Mouse (Mus musculus) c-Kit-negative CD71-positive TER-119-positive erythroid progenitor cells, embryonic 14.5 days (primary cell): ENCODE data around the gene Hand2.

ENCODE experiments used
- DNase-seq: peaks from one replicate; pipeline ENCODE4 v3.0.0-alpha.2; 2013; ENCODE audit warnings: low read depth, low spot score

The Hand2 gene

DNA sequence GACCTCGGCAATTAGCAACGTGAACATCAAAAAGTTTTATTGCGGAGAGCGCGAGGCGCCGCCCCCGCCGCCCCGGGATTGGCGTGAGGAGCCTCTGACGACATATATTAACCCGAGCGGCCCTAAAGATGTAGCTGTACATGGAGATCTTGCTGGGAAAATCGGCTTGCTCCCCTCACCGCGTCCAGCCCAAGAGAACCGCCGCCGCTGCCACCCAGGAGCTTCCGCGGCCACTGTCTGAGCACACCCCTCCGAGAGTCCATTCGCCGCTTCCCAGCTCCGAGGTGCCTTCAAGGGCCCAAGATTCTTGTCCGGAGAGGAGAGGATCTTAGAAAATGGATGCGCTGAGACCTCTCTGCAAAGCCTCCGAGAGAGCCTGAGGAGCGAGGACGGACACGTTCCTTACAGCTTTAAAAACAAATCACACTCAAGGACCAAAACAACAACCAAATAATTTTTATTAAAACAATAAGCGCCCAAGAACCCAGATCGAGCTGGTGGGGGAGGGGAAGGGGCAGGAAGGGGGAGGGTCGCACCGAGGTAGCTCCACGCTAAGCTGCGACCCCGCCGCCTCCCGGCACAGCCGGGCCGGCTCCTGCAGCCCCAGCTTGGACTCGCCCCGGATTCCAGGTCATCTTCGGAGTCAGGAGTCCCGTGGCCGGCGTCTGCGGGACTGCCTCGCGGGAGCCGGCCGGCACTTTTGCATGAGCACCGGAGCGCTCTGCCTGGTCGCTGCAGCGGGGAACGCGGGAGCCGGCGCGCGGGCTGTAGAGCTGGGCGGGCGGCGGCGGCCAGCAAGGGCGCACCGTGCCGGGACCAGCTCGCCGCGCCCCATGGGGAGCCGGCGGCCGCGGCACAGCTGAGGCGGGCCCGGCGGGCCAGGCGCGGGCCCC, at the start of gene Hand2:
Gene Hand2 (plus strand): TSS at position 133 of the 893 bp plus-strand sequence.
- no peak for DNase-seq

DNA sequence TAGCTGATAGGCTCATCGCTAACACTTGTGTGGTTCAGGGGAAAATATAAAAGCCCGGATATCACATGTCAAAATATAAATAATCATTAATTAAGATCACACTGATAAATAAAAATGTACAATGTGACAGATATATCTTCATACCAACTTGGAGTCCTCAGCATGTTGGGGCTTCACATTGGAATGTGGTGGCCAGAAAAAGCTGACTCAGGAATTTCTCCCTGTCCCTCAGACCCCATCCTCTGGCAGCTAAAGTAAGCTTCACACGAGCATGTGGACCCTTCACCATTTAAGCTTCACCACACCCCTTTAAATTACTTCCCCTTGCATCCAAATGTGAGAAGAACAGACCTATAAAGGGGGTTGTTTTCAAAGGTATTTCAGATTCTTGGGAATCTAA, 47.7 kb upstream of the Hand2 start:
- DNase-seq: no peak

DNA sequence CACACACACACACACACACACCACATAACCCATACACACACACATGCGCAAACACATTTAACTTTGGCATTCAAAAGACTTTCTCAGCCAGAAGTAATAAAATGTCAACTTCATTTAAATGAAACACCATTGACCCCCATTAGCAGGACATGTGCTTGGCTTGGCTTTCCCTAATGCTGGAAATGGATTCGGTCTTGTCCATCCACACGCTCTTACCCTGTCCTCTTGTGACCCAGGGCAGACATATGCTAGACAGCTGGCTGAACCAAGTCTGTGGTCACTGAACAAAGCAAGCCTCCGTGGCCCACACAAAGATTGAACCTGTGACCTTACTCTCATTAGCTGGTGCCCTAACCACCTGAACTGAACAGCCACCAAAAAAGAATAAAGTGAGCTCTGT, 27.3 kb upstream of the Hand2 start:
- DNase-seq: no peak

DNA sequence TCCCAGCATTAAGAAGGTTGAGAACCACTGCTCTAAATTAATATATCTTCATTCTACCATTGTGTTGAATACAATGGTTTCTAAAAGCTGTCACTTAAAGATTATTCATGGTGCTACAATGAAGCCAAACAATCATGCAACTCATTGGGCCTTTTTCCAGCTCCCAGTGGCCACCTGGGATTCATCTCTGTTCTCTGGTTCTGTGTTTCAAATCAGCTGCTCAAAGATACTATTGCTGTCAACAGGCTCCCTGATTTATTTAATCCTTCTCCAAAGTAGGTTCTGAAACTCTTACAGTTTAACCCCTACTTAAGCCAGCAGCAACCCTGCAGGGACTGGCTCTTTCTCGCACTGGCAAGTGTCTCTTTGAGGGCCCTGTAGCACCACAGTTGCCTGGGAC, 17.3 kb upstream of the Hand2 start:
- no peak for DNase-seq

DNA sequence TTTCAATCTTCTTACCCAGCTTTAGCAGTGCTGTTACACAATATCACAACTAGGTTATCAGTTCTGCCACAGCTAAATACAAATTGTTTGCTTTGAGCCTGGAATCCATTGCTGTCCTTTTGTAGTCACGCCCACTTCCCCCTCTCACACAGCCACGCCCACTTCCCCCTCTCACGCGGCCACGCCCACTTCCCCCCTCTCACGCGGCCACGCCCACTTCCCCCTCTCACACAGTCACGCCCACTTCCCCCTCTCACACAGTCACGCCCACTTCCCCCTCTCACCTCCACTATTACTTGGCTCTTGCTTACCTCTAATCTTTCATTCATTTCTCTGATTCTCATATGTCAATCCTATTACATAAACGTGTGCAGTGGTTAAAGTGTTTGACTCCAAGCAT, 15.8 kb upstream of the Hand2 start:
- DNase-seq: no peak

DNA sequence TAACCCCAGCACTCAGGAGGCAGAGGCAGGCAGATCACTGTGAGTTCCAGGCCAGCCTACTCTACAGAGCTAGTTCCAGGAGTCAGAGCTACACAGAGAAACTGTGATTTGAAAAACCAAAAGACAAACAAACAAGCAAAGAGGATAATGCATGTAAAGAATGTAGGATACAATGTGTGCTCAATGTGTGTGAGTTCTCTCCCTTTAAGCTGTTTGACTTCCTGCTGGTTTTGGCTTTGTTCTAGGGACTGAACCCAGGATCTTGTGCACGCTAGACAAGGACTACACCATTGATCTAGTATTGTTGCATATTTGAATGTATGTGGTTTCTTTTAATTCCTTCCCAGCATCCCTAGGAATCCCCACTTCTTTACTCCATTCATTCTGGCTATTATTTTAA, 14.3 kb upstream of the Hand2 start:
- no peak for DNase-seq

DNA sequence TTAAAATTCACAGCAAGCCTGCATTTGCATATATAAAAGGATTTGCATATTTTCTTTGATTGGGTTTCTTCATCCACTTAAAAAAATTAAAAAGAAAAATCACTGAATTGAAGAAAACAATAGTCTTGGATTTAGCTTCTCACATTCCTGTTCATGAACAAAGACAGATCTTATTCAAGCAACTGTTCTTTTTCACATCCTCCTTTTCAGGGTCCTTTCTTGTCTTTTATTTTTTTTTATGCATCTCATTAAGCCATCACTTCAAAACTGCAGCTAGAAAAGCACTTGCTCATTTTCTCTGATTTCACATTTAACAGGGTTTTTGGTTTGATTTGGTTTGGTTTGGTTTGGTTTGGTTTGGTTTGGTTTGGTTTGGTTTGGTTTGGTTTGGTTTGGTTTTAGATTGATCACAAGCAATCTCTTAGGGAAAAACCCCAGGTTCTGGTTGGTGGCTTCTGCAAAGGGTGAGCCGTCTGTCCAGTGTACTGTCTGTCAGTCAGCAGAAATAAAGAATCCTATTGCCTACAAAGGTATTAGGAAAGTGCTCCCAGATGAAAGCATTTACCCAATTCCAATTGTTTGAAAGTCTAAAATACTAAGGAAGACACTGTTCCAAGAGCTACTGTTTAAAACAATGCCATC, 10.8 kb upstream of the Hand2 start:
- no peak for DNase-seq

DNA sequence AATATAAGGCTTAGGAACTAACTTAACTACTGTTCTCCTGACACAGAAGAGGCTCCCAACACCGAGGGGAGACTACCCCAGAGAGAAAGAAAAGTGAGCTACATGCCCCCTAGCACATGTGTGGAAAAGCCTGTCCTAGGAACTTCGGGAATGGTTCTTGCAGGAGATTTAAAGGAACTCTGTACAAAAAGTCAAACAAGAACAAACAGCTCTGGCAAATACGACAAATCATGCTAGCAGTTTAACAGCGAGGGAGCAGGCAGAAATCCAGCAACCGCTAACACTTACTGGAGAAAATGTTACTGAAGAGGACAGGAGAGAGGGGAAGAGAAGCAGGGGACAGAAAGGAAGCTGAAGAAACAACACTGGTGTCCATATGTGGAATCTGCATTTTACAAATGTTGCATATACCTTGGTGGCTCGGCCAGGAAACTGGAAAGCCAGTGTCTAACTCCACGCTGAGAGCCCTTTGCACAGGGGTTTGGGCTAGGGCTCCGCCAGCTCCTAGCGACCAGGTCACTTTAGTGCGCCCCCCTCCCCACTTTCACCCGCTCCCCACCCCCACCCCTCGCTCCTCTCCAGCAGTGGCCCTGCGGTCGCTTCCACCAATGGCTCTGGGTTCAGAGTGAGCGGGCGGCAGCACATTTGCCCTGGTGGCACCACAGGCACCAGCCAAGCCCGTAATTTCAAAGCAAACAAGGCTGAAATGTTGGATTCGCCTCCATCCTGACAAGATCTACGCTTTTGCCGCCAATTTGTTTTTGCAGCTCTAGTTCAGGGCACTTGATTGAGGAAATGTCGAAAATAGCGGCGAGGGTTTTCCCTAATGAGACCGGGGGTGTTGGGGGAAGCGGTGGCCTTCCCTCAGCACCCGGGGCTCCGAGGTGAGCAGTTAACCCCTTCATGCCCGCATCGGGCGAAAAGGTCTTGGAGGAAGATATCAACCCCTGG, 8.5 kb upstream of the Hand2 start:
- no peak for DNase-seq

DNA sequence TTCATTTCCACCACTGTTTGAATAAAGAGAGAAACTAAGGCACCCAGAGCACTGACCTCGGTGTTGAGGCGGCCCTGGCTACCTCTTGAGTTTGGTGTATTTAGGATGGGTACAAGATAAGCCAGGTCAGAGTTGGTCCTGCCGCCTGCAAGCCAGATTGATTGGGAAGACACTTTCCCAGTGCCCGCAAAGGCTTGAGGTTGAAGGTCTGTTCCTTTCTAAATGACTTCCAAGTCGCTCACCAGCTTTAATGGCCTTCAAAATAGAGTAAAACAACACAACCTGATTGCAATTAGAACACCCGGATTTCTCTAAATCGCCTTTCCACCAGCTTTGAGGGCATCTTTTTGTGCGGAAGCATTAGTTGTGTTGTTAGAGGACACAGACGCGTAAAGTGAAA, 7.2 kb upstream of the Hand2 start:
- DNase-seq: no peak

DNA sequence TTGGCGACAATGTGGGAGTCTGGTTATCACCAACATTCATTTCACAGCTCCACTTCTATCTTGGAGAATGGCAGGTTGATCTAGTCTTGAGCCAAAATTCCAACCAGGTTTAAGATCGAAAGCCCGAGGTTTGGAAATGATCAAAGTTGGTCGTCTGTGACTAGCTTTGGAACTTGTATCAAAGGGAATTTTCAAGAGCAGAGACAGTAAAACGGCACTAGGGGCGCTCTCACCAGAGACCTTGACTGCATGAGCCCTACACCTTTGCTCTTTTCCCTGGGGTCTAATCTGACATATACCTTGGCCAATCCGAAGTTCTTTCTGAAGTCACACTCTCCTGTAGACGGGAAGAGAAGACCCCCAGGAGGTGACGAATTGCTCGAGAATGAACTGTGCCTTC, 6.6 kb upstream of the Hand2 start:
- DNase-seq: no peak

DNA sequence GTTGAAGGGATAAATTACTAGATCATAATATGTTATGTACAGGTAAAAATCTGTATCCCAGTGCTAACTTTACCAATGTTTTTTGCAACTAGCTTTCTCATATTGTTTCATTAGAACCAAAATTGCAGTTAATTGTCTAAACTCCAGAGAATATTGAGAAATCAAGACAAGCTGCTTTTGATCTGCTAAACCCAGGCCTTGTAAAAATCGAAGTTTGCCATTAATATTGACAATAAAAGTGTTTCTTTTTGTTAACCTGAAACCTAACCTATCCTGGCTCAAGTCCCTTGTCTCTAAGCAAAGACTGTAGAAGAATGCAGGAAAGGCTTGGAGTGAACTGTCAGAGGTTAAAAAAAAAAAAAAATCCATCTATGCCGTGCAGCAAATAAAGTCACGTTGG, 5.3 kb upstream of the Hand2 start:
- DNase-seq: no peak

DNA sequence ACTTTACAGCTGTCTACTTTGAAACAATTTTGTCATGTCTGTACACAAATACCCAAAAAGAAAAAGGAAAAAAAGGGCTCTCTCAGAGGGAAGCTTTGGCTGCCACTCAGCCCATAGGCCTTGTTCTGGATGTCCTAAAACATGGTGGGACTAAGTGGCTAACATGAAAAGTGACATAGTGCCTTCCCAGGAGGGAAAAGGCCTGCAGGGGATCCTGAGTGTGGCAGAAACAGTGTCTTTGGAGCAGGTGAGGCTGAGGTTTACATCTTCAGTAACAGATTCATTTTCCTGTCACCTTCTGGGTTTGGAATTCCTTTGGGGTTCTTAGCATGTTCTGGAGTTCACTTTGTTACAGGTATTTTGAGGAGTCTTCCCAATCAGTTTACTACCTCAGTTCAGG, 3.7 kb upstream of the Hand2 start:
- no peak for DNase-seq

DNA sequence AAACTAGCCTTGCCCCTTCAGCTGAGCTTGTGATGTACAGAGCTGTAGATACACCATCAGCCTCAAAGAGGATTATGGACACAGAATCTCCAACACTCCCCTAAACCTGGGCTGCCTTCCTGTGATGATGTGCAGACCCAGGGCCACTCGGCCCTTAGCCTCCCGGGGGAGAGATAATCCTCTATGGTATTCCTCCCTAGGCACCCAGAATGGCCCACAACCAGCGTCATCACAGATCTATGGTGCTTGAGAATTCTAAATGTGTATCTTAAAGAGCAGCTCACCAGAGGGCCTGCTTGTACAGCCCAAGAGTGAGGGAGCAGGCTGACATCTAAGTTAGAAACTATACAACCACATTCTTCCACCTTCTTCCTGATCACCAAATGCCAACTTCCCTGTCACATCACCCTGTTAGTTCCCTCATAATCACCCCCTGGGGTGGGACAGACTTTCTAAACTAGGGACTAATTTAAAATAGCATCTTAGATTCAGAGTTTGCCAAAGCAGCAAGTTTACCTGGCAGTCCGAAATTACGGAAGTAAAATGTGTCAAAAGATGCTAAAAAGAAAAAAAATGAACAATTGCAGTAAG, 2.8 kb upstream of the Hand2 start:
- no peak for DNase-seq

DNA sequence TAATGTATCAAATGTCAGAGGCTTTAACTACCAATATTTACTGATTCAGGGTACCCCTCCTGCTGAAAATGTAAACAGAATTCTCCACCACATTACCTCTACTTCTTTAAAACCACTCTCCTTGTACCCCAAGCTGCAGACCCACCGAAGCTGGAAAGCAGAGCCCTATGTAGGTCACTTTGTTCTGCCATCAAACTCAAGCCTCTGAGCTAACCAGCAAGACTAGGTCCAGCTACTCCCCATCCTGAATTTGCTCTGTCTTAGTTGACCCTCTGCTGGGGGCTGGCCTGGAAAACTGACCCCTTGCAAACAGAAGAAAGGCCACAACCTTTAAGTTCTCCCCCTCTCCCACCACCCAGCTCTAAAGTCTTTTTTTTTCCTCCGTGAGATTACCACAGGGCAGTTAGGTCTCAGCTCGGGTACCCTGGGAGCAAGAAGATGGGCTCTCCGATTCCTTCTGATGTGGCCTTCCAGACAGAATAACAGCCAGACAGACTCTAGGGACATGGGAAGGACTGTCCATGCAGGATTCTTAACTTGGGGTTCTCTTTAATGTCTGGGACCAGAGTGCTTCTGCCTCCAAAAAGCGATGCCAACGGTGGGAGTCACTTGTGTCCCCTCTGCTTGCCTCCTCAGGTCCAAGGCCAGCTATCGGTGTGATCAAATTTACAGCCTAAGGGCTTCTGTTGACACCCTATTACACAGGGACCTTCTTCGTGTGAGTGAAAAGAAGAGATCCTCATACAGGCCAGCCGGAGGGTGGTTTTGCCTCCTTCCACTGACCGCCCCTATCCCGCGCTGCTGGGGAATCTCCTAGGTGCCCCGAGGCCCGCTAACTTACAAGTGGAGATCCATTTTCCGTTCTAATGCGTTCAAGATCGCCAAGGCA, 1.4 kb upstream of the Hand2 start:
- DNase-seq: no peak

DNA sequence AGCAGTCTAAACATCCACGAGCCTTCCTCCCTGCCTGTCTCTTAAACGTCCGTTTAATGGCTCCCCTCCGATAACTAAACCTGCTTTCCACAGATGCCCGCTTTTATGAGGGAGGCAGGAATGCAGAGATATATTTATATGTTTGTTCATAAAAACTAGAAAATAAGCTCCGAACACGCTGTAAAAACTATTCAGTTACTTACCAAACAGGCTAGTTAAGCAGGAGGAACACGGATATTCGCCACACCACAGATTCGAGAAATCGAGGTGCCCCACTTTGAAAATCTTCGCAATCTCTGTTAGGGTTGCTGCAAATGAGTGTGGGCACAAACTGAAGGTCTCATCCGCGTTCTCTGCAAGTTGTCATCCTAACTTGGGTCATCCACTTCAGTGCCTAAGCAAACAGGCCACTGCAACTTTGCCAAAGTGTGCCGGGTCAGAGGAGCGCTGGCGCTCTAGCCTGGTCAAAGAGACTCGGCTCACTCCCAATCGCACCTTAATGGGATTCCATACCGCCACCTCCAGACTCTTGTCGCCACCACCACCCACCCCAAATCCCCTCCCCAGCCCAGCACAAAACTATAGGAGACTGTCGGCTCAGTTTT, 700 bp upstream of the Hand2 start:
- DNase-seq: no peak

DNA sequence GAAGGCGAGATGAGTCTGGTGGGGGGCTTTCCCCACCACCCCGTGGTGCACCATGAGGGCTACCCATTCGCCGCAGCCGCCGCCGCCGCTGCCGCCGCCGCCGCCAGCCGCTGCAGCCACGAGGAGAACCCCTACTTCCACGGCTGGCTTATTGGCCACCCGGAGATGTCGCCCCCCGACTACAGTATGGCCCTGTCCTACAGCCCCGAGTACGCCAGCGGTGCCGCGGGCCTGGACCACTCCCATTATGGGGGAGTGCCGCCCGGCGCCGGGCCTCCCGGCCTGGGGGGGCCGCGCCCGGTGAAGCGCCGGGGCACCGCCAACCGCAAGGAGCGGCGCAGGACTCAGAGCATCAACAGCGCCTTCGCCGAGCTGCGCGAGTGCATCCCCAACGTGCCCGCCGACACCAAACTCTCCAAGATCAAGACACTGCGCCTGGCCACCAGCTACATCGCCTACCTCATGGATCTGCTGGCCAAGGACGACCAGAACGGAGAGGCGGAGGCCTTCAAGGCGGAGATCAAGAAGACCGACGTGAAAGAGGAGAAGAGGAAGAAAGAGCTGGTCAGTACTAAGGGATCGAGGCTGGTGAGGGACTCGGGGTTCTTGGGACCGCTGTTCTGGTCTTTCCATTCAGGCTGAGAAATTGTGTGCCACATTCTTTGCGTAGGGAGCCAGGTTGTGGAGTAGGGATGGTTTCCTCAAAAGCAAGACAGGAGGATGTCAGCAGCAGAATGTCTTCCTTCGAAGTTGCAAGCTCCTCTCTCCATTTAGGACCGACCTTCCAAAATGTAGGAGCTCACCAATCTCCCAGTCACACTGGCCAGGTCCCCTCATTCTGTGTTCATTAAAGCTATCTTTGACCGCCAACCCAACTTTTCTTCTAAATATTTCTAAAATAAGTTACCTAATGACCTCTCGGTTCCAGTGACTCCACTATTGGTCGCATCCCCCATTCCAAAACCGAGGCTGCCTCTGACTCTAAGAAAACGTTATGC, 1.4 kb downstream of the Hand2 start:
- DNase-seq: no peak

DNA sequence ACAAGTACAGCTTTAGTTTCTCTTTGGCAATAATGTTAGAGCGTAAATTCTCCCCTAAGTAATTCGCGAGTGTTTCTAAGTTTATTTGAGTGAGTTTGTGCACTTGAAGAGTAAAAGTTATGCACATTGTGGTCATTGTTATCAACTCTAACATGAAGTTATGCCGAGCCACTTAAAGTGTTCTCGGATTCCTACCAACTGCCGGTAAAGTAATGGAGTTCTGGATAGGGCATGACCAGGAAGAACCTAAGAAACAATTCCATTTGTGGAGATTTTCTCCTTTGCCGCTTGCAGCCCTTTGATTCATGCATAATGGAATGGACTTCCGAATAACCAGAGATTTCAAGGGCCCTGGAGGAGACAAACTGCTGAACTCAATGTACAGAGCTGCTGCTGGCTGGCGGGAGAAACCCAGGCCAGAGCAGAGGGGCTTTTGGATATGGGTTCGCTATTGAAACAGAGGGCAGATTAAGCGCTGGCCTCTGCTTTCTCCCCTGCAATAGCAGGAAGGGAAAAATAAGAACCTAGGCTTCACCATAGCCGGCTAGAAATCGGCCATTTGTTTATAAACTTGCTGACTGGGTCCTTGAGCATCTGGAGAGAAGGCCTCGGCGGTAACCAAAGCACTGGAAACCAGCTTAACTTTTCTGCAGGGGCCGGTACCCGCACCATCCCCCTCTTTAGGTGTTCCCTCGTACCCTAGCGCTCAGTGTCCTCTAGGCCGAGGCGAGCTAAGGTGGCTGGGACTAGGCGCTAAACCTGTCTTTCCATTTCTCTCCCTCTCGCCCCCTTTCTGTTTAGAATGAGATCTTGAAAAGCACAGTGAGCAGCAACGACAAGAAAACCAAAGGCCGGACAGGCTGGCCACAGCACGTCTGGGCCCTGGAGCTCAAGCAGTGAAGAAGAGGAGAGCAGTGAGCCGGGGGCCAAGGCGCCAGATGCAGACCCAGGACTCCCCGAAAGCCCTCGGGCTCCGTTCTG, 2.5 kb downstream of the Hand2 start:
- DNase-seq: no peak

DNA sequence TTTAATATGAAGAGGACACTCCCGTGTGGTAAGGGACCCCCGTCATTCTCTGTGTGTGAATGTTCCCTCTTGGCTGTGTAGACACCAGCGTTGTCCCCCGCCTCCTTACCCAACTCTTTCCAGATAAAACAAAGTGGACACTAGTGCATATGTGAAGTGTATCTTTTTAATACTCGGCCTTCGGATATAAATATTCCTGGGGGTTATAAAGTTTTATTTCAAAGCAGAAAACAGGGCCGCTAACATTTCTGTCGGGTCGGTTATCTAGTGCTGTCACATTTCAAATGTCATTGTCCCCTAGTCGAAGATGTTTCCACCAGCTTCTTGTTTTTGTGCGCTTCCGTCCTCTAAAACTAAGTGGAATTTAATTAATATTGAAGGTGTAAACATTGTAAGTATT, 3.3 kb downstream of the Hand2 start:
- no peak for DNase-seq
